Mouse (Mus musculus): ENCODE data around the gene Senp6.

- TF ChIP-seq GATA1 (IDR thresholded peaks at IDR 0.05; ENCODE audit: borderline replicate concordance, low read length) (no peak), CTCF (IDR thresholded peaks at IDR 0.05; ENCODE audit: low read depth, low read length) (no peak), GATA2 (IDR thresholded peaks at IDR 0.05; ENCODE audit: borderline replicate concordance, low read depth, low read length) (no peak), TAL1 (conservative IDR thresholded peaks at IDR 0.05; ENCODE audit: low read depth, low read length) (no peak), POLR2AphosphoS5 (IDR thresholded peaks at IDR 0.05; ENCODE audit: insufficient replicate concordance, low read depth, low read length) (no peak)
Observed at GRCm38 (mm10) chr9:80068028-80068515, 1.4 kb downstream of the Senp6 start.

All from G1E (cell line).